Mouse (Mus musculus) cerebellum, adult 11 months (tissue): Measurements from ENCODE around the gene Ttn.

Experiments
- DNase-seq: peaks from one replicate; pipeline ENCODE4 v3.0.0; 2022

The Ttn gene

GRCm38 (mm10) chr2:76695290-76695689 is 287.1 kb downstream of the Ttn start:
- no peak for DNase-seq

- no peak for DNase-seq
Measured at GRCm38 (mm10) chr2:76693765-76694164, 288.6 kb downstream of the Ttn start.

DNA sequence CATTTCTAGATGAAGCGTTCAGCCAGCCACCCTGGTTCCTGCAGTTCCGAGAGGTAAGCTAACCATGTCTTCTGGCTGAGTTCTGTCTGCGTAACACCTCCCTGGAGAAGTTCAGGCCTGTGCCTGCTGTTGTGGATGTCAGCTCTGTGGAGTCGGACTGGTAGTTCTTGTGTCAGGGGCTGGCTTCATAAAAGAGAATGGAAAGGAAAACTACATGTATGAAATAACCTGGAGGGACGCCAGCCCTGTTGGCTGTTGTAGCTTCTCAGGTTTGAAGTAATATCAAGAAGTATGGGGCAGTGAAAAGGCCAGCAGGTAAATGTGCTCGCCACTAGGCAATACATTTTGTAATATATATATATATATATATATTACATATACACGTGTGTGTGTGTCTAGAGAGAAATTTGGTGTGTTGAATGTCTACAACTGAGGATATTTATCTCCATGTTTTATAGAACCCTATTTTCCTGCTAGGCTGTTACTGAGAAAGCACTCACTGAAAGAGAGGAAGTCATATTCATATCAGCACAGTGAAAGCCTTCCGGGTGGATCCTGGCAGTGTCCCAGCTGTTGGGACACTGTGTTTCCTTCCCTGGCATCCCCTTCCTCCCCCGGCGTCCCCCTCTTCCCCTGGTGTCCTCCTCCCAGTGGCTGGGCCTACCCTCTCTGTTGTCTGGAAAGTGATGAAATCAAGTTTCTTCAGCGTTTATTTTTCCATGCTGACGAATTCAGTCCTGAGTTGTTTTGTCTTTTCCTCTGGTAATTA is 291.7 kb downstream of the Ttn start:
- no peak for DNase-seq

DNA sequence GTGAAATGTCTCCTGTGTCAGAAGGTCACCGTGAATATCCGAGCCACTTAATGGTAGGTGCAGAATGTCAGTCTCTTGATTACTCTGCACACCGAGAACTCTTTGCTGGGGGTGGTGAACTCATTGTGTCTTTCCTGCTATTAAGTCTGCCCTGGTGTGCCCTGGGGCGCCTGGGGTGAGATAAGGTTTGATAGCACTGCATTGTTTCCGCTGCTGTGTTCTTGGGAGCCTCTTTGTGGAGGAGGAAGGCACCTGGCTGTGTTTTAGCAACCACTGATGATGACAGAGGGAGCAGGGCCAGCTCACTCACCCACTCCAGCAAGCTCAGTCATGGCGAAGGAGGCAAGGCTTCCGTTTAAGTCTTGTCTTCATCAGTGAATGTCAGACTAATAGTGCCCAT is 294.2 kb downstream of the Ttn start:
- no peak for DNase-seq

GRCm38 (mm10) chr2:76687608-76688007 is 294.7 kb downstream of the Ttn start:
- no peak for DNase-seq

DNA sequence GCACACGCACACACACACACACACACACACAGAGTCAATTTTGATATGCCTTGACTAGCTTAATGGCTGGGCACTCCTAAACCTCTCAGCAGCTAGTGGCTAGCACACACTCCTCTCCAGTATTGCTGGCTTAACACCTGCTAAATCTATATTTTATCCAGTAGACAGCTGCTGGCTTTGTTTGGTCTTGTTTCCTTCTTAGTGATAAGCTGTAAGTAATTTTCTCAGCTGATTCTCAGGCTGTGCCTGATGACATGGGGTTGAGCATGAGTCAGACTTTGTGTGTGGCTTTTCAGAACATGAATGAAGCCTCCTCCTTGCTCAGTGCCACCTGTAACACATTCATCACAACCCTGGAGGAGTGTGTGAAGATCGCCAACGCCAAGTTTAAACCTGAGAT is 295.4 kb downstream of the Ttn start:
- no peak for DNase-seq

GRCm38 (mm10) chr2:76682301-76682700 is 300.0 kb downstream of the Ttn start:
- no peak for DNase-seq

GRCm38 (mm10) chr2:76676401-76677226 is 305.7 kb downstream of the Ttn start:
- DNase-seq = no peak

DNA sequence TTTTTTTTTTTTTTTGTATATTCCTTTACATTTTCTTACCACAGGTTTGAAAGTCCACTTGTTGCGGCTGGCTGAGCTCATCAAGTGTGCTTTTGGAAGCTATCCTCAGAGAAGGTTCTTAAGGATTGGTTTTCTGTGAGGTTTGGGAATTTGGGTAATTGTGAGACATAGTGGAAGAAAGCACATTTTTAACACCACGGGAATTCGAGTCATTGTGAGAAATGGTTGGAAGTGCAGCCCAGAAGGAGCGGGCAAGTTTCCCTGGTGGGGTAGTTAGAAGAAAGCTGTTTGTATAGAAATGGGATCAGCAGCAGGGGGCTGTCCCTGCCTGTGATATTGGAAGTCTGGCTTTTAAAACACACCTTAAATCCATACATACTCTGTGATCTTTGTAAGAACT is 306.4 kb downstream of the Ttn start:
- DNase-seq = no peak

DNA sequence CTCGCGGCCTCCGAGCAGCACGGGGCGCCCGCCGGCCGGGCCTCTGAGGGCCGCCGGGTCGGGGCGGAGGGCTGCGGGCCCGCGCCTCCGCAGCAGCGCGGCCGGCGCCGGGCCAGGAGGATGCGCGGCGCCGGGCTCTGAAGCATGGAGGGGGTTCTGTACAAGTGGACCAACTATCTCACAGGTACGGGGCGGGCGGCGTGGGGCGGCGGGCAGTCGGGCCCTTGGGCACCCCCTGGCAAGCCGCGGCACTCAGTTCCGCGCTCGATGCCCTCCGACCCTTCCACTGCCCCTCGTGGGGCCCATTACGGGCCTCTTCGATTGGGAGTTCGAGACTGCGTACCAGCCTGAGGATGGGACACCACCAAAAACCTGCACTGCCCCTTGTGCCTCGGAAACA is 306.9 kb downstream of the Ttn start:
- peak; percentile 37 for DNase-seq

GRCm38 (mm10) chr2:76674725-76675427 is 307.5 kb downstream of the Ttn start, which contains the start of gene Plekha3:
Gene Plekha3 (plus strand): TSS chr2:76675281.
- peak; percentile 81 for DNase-seq

DNA sequence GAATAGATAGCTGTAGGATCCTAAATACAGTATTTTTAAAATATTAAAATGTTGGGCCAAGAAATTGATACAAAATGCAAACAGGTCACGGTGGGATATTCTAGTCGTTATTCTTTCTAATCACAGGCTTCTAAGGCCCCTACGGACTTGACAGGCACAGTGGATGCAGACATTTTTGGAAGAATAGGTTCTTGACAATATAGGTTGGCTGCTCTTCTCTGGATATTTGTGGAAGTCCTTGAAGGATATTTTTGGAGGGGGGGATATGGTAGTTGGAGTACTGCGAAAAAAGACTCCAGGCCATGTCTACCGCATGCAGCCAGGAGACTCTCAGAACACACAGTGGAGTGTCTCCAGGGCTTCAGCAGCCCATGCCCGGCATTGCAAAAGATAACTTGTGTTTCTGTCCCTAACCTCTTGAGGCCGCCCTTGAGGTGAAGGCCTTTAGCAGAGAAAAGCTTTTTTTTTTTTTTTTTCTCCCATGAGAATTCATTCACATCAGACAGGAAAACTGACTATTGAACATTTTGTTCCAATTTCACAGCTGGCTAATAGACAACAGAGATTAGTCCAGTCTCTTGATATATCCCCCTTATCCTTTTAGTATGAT is 308.8 kb downstream of the Ttn start:
- DNase-seq = no peak

- DNase-seq = peak; percentile 93
Measured at GRCm38 (mm10) chr2:76672966-76673392, 309.4 kb downstream of the Ttn start, which contains the start of gene Fkbp7. Gene Fkbp7 (minus strand): TSS chr2:76673116.

DNA sequence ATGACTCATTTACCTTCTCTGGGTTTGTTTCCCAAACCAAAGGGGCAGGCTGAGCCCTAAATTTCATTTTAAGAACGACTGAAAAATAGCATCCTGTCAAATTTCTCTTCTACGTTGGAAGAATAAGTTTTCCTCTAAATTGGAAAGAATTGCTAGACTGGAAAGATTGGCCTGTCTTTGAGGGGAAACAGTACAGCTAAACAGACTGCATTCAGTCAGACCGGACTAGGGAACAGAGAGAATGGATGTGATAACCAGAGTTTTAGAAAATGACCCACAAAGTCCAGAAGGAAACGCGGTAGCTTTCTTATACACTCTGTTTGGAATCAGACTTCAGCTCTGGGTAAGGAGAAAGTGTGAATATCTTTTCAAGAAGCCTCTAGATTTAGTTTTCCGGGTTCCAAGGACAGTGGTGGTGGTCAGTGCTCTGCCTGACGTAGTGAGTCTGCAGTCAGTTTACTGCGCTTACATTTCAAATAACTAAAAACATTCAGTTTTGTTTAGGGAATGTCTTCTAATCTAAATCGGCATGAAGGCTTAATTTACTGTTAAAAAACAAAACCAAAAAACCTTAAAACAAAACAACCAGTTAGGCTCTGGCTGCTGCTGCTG is 310.1 kb downstream of the Ttn start:
- DNase-seq = no peak

GRCm38 (mm10) chr2:76671641-76672040 is 310.7 kb downstream of the Ttn start:
- DNase-seq = no peak

- no peak for DNase-seq
Measured at GRCm38 (mm10) chr2:76667200-76667599, 315.1 kb downstream of the Ttn start.

GRCm38 (mm10) chr2:76665531-76665930 is 316.8 kb downstream of the Ttn start:
- DNase-seq = no peak

- no peak for DNase-seq
Measured at GRCm38 (mm10) chr2:76659419-76659818, 322.9 kb downstream of the Ttn start.

GRCm38 (mm10) chr2:76658551-76658950 is 323.8 kb downstream of the Ttn start:
- no peak for DNase-seq

GRCm38 (mm10) chr2:76655982-76656381 is 326.4 kb downstream of the Ttn start:
- DNase-seq = no peak

DNA sequence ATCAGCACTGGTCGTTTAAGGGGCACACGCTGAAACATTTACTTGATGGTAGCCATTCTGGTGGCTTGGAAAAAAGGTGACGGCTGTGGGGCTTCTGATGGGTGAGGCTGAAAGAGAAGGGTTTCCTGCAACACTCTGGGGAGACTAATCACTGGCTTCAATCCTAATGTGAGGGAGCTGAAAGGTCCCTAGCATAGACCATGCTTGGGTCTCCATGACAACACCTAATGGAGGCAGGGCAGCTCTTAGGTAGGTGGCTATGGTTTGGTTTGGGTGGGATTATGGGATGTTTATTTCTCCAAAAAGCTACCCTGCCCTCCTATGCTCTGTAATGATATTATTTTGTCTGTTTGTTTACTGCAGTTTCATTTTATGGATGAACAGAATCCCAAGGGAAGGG is 326.9 kb downstream of the Ttn start:
- no peak for DNase-seq

DNA sequence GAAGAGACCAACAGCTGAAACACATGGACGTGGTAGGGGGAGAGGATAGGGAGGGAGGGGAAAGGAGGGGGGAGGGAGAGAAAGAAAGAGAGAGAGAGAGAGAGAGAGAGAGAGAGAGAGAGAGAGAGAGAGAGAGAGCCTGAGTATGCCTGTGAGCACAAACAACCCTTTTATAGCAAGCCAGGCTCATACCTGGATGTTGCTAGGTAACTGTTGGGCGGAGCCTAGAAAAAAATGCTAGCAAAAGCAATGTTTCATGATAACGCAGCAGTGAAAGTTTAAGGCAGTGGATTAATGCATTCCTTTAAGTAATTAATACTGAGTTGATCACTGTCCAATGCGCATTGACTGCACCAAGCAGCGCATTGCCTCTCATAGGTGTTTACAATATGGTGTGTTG is 327.7 kb downstream of the Ttn start:
- DNase-seq = no peak
